Mouse (Mus musculus): ENCODE data around the gene Bphl.
A peak's percentile ranks its signal among the peaks of the same experiment; 100 is the strongest.

The Bphl gene

DNA sequence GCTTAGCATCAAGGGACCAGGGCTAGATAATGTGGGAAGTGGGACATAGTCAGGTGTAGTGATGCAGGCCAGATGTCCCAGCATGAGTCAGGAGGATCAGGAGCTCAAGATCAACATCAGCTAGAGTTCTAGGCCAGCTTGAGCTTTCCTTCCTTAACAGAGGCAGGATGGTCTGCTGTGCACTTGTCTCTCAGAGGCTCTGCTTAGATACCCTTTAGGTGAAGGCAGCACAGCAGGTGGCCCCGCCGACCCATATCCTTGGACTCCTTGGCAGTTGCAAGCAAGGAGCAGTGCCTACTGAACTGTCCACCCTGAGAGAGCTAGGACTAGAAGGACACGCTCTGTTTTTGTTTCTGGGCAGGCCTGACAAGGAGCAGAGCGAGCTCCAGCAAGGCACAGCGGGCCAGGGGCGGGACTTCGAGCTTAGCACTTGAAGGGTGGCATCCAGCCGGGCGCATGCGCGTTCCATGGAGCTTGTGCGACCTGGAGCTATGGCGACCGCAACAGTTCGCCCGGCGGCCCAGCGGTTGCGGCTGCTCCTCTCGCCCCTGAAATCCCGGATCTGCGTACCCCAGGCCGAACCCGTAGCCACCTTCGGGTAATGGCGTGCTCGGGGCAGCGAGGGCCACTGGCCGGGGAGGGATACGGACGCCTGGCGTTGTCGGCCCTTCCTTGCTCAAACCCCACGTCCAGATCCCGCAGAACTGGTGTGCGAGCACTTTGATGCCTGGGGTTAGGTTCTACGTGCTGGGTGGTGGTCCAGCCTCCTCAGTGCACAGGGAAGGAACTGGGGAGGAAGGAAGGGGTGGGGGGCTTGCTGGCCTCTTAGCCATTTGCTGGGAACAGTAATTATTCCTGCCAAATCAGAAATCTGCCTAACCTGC lies at the start of gene Bphl:
Gene Bphl, plus strand, starts transcription at position 426 of the 884 bp plus-strand sequence.
- DNase-seq (ENCODE audit: low spot score) = peak; percentile 88

- DNase-seq (ENCODE audit: low spot score) = no peak
These were observed 47.8 kb upstream of the Bphl start for GRCm38 (mm10) chr13:33989625-33990024.

DNA sequence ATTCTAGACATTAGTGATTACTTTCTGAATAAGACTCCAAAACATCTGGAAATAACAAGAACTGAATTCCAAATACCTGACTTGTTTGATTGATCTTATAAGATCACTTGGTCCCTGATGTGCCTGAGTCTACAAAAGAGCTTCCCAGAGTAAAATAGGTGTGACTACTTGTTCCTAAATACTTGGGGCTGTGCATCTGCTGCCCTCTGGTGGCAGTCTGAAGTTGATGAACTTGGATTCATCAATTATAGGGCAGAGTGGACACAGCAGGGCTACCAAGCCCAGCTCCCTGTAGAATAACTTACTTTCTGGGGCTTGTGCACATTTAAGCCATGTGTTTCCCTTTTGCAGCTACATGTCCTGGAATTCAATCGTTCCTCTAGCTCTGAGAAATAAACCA lies 42.2 kb upstream of the Bphl start:
- DNase-seq (ENCODE audit: low spot score) = peak; percentile 72

DNA sequence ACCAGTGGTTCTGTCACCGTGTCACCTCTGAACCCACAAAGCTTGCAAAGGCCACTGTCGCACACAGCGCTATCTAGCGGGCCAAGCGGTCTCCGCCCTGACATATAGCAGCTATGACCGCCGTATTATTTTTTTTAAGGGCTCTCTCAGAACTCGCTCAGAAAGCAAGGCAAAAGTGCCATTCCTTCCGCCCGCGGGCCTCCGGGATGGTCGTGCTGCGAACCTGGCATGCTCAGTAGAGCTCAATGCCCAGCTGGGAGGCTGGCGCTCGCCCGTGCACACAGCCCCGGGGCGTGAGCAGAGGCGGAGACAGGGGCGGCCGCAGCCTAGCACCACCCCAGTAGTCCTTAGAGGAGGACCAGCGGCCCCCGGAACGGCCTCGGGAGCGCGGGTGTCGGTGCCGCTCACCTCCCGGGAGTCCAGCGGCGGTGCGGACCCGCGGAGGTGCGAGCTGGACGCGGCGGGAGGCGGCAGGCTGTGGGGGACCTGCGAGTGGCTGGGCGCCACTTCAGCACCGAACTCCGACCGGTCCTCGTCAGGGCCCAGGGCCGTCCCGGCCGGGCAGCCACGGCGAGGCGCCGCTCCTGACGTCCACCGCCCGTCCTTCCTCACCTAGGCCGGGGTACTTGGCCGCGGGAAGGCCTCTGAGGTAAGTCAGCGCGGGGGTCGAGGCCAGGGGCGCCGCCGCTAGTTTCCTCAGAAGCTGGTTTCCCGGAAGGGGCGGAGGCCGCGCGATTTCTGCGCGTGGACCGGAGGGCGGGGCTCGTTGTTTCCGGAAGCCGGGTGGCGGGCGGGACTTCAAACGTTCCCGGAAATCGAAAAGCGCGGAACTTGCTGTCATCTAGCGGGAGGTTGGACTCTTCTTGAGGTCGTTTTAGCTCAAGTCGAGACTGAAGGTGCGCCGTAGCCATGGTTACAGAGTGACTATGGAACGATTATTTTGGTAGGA lies 35.1 kb upstream of the Bphl start, which contains the start of the genes Ripk1 and Serpinb6a:
Gene Ripk1, plus strand, starts transcription at position 306 of the 949 bp plus-strand sequence.
Gene Serpinb6a, minus strand, starts transcription at position 737 of the 949 bp plus-strand sequence.
- DNase-seq (ENCODE audit: low spot score) = peak; percentile 89

- DNase-seq (ENCODE audit: low spot score) = no peak
These were observed 34.3 kb upstream of the Bphl start for GRCm38 (mm10) chr13:34003058-34003457.

GRCm38 (mm10) chr13:34007234-34007633 lies 30.2 kb upstream of the Bphl start:
- no peak for DNase-seq (ENCODE audit: low spot score)

DNA sequence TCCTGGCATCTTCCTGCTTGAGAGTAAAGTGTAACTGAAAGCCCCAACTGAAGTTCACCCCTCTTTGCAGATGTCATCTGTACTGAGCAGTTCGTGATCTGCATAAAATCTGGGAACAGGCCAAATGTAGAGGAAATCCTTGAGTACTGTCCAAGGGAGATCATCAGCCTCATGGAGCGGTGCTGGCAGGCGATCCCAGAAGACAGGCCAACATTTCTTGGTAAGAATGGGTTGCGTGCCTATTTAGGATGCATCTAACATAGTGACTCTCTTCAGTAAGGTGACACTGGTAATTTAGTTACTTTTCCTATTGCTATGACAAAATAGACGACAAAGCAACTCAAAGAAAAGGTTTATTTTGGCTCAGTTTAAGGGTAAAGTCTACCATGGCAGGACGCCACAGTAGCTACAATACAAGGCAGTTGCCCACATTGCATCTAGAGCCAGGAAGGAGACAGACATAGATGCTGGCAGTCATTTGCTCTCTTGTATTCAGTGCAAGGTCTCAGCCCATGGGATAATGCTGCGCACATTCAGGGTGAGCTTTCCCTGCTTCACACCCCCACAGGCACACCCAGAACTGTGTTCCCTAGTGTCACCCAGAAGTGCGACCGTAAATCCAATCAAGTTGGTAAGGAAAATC lies 20.3 kb upstream of the Bphl start:
- no peak for DNase-seq (ENCODE audit: low spot score)

- DNase-seq (ENCODE audit: low spot score) = no peak
These were observed 18.9 kb upstream of the Bphl start for GRCm38 (mm10) chr13:34018521-34018920.

- no peak for DNase-seq (ENCODE audit: low spot score)
These were observed 15.4 kb upstream of the Bphl start for GRCm38 (mm10) chr13:34021998-34022397.

DNA sequence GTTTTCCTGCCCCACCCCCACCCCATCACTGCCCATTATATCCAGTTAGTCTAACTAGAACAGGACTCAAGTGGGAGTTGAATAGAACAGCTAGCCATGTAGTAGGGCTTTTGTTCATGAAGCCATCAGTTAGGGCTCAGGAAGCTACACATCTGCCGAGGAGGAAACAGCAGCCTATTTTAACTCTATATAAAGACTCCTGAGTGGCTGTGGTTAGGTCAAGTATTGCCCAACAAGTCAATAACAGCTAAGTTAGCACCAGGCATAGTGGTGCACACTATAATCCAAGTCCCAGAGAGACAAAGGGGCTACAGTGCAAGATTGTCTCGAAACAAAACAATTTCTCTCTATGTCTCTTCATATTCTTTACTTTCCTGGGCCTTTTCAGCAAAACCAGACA lies 5.4 kb upstream of the Bphl start:
- no peak for DNase-seq (ENCODE audit: low spot score)

DNA sequence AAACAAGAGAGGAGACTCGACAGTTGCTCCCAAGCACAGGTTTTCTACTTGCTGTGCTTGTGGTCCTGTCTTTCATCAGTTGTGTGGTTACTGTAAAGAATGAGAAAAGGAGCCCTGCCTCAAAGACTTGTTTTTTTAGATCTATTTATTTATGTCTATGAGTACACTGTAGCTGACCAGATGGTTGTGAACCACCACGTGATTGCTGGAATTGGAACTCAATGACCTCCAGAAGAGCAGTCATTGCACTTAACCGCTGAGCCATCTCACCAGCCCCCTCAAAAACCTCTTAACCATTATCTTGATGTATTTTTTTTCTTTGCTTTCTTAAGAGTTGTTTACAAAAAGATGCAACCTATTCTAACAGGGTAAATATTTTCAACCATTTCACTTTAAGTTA lies 2.0 kb upstream of the Bphl start:
- DNase-seq (ENCODE audit: low spot score) = no peak

DNA sequence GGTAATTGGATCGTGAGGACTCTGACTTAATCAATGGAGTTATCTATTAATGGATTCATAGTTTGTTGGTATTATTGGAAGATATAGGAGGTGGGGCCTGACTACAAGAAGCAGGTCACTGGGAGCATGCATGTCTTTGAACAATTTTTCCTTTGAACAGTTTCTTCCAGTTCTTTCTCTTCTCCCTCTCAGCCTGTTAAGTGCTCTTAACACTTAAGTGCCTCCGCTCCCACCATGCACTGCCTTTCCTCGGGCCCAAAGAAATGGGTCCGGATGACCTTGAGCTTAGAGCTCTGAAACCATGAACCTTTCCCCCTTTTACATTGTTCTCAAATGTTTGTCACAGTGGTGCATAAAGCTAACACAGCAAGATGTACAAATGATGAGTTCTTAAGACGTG lies 671 bp upstream of the Bphl start:
- DNase-seq (ENCODE audit: low spot score) = no peak

DNA sequence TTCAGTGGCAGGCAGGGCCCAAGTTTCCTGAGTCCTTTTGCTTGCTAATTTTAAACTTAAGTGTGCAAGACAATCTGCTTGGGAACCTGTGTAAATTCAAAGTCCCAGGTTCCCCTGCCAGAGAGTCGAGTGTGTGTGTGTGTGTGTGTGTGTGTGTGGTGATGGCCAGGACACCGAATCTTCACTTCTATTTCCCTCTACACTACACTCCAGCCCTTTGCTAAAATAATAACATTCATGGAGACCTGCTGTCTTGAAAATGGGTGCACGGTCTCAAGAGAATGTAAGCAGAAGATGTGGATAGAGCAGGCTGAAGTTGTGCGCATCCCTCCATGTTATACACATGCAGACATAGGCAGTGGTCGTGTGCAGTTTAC lies 647 bp downstream of the Bphl start:
- DNase-seq (ENCODE audit: low spot score) = no peak

GRCm38 (mm10) chr13:34038901-34039341 lies 1.5 kb downstream of the Bphl start:
- DNase-seq (ENCODE audit: low spot score) = no peak

- no peak for DNase-seq (ENCODE audit: low spot score)
These were observed 2.7 kb downstream of the Bphl start for GRCm38 (mm10) chr13:34040091-34040490.

DNA sequence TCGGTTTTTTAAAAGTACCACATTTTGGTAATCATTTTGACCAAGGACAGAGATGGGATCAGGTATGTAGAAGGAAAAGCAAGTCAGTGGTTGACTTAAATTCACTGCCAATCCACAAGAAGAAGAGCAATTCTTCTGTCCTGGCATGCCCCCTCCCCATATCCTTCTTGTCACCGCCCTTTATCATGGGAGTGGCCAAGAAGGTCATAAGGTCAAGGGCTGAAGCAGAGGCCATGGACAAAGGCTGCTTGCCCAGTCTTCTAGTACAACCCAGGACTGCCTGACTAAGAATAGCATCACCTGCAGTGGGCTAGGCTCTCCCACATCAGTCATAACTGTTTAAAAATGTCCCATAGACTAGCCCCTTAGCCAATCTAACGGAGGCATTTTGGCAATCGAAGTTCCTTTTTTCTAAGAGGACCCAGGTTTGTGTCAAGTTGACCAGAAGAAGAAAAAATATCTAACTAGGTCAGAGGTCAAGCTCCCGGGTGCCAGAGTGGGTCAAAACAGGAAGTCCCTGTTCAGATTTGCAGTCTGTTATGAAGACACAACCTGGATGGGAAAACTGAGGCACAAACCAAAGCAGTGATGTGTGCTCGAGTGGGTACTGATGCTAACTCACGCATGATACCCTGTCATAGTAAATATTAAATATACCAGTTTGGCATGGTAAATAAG lies 6.5 kb downstream of the Bphl start:
- no peak for DNase-seq (ENCODE audit: low spot score)

DNA sequence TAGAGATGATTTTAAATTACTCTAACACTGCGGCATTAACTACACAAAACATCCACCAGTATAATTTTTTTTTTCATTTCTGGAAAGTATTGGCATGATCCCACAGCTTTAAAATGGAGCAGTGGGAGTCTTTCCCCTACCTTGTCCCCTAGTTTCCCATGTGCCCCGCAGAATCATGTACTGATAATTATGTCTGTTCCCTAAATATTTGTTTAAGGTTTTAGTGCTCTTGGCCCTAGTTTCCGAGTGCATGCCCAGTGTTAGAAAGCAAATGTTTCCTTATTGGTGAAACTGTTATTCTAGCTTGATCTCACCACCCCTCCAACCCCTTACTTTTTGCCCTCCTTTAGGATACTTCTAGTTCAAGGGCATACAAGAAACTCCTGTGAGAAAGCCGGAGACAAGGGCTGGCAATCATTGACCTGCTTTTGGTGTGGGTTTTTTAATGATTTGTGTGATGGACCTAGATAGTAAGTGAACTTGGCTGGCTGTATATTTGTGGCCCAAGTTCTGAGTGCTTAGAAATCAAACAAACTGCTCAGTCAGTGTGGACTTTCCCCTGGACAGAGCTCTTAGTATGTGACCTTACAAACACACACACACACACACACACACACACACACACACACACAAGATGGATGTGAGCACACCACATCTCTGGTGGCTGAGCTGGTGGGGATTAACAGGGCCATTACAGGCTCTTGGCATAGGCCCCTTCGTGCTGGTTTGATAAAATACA lies 8.3 kb downstream of the Bphl start:
- no peak for DNase-seq (ENCODE audit: low spot score)

DNA sequence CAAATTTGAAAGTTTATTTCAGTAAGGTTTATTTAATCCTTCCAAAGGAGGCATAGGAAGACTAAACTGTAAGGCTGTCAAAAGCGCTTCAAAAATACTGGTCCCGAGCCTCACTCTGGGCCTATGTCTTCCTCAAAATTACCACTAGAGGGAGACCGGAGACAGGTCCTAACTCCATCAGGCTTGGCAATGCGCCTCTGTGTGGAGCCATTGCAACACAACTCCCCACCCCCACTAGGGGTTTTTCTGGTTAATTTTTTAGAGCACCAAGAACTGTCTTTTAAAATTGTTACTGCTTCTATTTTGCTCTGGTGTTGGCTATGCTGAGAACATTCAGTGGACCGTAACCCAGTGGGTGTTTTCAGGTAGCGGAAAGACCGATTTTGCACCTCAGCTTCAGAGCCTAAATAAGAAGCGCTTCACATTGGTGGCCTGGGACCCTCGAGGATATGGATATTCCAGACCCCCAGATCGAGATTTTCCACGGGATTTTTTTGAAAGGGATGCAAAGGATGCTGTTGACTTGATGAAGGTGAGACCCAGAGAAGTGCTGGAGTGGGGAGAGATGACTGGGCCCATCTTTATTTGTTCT lies 9.1 kb downstream of the Bphl start:
- DNase-seq (ENCODE audit: low spot score) = peak; percentile 72

- no peak for DNase-seq (ENCODE audit: low spot score)
These were observed 10.1 kb downstream of the Bphl start for GRCm38 (mm10) chr13:34047526-34047925.

GRCm38 (mm10) chr13:34050479-34050878 lies 13.1 kb downstream of the Bphl start:
- DNase-seq (ENCODE audit: low spot score) = no peak

Measured in urinary bladder, postnatal 25 days (tissue).